Mouse (Mus musculus): ENCODE data around the gene Ccdc38.

GRCm38 (mm10) chr10:93520994-93521393, 19.4 kb upstream of the Ccdc38 start:
- no peak for TF ChIP-seq GATA1 (IDR thresholded peaks at IDR 0.05; ENCODE audit: borderline replicate concordance, low read length)
- no peak for TF ChIP-seq FLI1 (IDR thresholded peaks at IDR 0.05; ENCODE audit: low read length)

Measured in megakaryocyte, embryonic 14.5 days (primary cell).